Mouse (Mus musculus): ENCODE data around the gene Tpcn2. TPM values are rescaled to one million over a fixed set of nuclear protein-coding genes. Genes with fewer than 3 reads are reported as not detected.

Tpcn2 gene
- total RNA-seq, 2 experiments from 2014 or later: 2.1 to 2.4 TPM

DNA sequence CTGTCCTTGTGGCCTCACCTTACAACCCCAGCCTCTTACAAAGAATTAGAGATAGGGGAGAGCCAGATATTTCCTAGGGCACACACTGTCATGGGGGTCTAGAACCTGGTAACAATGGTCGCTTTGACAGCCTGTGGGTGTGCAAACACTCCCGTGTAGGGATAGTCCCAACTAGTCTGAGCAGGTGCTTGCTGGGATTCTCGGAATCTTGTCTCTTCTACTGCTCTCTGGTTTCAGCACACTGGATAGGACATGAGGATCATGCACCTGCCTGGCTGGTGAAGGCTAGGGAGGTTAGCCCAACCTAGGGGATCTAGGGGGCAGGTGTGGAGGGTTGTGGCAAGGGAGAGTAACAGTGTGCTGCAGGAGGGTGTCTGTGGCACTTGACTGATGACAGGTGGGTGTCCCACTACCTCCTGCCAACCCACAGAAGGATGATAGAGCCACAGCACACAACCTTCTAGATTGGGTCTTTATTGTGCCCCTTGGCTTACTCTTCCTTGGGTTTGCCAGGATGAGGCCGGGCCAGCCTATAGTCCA is 78.4 kb downstream of the Tpcn2 start:
- DNase-seq: no peak

DNA sequence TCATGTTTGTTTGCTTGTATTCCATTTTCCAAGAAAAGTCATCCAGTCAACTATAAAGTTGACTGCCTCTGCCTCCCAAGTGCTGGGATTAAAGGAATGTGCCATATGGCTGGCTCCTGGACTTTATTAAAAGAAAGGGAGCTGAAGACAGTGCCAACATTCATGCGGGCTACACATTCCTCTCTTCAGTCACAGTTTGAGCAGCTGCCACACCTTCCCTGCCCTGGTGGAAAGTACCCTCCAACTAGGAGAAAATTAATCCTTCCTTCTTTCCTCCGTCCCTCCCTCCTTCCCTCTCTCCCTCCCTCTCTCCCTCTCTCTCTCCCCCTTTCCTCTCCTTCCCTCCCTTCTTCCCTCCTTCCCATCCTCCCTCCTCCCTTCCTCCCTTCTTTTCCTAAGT is 84.1 kb downstream of the Tpcn2 start:
- no peak for DNase-seq

DNA sequence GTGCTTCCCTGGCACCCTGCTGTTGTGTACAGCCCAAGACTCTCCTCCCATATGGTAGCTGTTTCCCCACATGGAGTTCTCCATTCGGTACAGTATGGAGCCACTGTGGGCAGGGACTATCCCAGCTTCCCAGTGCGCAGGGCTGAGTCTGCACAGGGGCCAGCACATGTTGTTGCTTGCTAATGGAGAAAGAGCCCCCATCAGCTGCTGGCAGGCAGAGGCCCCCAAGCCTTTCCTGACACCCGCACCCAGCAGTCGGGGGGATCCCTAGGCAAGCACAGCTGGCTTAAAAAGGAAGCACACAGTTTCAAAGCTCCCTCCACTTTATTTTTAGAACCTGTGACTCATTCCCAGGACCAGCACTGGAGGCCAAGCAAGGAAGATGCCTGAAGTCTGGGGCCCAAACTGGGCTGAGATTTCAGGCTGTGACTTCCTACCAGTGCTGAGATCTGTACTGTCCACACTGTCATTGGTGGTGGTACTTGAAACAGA is 85.5 kb downstream of the Tpcn2 start:
- DNase-seq: peak; percentile 56

DNA sequence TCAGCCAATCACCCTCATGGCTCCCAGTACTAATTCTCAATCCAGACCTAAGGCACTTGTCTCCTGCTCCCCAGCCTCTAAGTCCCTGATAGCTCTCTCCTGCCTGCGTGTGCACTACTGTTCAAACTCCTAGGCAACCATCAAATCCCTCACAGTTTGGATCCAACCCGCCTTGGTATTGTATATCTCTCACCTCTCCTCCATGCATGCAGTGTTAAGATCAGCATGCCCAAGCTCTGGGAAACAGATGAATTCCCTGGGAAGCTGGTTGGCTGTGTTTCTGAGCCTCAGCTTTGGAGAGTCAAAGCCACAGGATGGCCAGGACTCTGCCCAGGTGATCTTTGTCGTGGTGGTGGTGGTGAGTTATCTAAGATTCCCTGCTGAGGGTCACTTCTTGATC is 86.1 kb downstream of the Tpcn2 start:
- no peak for DNase-seq

DNA sequence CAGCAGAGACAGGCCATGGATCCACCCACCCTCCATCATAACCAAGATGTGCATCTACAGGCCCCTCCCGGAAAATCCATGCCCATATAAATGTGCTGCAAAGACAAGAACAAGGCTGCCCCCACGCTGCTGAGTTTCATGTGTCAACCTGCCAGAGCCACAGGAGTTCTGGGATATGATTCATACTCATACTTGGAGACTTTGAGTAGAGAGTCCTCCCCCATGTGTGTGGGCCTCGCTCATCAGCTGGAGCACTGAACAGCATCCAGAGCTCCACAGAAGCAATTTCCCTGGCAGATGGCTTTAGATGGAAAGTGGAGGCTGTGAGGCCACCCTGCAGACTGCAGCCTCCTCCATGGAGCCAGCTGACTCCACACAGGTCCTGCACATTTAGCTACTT is 86.8 kb downstream of the Tpcn2 start:
- DNase-seq: no peak

DNA sequence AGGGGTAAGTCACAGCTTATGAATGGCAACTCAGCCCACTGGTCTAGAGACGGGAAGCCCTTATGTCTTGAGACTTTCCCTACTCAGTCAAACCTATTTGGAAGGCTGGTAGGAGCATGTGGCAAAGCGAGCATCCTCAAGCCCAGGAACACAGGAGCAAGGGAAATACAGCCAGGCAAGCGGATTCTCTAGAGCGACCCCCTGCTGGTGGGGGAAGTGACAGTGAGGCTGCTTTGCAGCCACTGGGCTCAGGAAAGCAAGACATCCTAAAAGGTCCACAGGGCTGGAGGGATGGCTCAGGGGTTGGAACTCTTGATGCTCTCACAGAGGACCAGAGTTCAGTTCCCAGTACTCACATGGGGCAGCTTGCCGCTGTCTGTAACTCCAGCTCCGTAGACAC is 87.5 kb downstream of the Tpcn2 start:
- no peak for DNase-seq

DNA sequence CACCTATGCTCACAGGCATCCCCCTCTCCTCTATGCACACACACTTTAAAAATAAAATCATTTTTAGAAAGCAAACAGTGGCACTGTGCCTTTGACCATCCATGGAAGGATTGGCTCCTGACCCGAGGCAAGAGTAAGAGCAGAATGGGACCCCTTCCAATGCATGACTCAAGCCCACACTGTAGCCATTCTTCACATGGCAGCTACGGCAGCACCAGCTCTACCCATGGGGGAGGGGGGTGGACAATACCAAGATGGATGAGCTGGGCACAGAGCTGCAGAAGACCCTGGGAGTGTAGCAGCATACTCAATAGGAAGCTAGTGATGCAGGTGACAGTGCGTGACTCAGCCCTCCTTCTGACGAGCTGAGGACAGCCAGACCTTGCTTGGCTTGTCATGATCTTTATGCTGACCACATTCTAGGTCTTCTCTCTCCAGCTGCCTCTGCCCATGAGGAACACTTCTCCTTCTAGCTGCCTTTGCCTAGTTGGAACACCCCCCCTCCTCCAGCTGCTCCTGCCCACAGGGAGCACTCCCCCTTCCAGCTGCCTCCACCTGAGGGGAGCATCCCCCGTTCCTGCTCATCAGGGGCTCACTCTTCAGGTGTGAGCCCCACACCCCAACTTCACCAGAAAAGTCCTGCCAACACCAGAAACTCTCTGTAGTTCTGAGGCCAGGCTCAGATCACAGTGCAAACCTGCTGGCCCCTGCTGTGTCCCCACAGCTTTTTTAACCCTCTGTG is 88.5 kb downstream of the Tpcn2 start:
- DNase-seq: no peak

DNA sequence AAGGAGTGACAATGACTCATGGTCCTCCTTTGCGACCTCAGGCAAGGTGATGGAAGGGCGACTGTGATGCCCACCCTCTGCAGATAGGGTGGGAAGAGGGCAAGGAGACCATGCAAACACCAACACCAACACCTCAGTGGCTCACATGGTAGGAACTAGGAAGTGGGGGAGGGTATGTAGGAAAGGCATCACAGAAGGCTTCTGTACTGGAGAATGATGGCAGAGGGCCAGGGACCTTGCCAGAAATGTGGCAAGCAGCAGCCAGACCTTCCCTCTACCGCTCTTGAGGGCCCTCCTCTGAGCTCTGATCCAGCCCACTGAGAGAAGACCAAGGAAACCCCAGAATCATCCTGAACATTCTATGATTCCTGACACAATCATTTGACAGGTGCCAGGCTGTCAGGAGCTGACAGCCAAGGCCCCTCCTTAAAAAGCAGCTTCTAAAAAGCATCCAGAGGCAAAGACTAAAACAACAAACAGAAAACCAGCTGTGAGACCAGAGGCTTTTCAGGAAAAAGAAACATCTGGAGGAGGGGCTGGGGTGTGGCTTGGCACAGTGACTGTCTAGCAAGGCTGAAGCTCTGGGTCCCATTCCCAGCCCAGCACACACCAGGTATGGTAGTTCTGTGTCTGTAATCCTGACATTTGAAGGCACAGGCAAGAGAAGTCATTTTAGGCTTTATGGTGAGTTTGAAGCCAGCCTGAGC is 89.2 kb downstream of the Tpcn2 start:
- no peak for DNase-seq

DNA sequence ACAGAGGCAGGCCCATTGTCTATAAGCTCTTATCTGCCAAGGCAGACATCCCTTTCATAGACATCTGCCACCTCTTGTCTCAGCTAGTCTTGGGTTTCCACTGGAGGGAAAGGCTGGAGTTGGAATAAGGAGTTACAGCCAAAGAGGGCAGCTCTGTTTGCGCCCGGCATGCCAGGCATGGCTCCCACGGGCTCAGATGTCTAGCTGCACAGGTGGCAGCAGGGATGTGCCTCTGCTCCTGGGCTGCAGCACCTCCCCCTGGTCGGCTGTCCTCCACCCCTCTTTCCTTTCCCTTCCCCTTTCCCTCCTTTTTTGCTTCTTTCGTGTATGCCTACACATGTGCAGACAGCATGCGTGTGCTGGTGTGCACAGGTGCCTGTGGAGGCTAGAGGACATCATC is 91.0 kb downstream of the Tpcn2 start:
- DNase-seq: peak; percentile 55

DNA sequence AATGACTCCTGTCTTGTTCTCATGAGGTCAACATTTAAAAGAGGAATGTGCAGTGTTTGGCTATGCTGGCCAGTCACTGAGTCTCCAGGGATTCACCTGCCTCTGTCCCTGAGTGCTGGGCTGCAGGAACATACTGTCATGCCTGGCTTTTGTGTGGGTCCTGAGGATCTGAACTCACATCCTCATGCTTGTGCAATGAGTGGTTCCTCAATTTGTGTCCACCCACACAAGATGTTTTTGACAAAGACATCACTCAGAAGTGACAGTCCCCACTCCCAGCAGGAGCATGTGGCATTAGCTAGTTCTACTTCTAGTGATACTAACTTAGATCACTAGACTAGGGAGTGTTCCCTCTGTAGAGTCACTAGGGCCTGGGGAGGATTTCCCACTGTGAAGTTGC is 93.3 kb downstream of the Tpcn2 start:
- no peak for DNase-seq

DNA sequence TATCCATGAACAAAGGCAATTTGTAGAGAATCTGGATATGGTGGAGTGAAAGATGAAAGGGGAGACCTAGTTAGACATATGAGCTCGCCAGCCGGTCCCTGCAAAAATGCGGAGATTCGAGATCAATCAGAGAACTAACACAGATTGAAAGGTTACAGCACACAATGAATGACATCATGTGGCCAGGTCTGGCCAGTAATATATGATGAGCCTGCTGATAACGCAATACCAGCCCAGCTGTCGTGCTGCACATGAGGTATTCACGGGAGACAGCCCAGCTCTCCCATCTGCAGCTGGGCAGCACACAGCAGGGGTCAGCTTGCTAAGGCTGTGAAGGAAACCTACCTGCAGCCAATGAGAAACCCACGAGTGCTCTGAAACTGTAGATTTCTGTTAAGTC is 94.5 kb downstream of the Tpcn2 start:
- DNase-seq: no peak

DNA sequence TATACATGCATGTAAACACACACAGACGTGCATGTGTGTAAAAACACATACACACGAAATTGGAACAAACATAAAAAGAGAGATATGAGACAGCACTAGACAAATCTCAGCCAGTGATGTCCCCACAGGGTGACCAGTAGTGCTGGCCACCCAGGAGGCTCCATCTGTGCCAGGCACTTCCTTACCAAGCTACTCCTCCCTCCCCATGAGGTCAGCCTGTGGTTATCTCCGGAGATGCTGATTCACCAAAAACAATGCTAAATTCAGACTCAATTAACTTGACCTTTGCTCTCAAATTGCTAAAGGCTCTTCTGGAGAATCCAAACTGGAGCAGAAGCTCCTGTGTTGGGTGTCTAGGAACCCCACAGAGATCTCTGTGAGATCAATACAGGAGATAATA is 96.0 kb downstream of the Tpcn2 start:
- no peak for DNase-seq

DNA sequence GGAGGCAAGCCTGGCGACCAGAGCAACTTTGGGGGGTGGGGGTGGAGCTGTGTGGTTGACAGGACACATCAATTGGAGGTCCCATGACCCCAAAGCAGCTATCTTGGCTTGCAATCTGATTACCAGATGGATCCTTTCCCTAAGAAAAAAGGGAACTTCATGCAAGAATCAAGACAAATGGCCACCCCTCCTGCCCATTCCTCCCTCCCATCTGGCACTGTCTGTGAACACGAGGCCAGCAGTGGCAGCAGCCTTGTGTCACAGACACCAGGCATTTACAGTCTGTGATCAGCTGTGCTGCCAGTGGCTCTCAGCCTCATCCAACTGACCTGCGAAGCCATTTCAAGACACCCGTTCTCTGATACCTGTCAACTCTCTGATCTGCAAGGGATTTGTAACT is 101.4 kb downstream of the Tpcn2 start:
- DNase-seq: no peak

DNA sequence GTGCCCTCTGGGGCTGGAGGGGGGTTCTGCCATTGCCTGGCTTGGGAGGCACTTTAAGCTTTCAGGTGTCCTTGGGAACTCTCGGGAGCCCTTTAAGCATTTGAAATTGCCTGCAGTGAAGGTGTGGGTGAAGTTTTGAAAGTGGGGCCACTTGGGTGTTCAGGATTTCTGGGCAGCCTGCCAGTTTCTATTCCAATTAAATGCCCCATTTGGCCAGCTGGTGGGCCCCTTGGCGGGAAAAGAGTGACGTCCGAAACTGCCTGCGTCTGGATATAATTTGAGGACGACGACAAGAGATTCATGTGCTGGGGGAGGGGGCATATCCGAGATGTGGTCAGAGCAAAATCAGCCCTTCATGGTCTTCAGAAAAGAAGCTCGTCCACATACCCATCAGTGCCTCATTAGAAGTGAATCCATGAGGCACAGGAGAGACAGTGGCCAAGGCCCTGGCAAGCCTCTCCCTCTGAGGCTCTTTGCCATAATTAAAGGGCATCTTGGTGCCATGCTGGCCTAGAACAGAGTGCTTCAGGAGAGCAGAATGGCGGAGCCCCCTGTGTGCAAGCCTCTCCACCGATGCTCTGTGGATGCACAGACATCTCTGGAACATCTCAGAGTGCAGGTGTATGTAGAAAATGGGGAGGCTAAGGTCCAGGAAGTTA is 102.3 kb downstream of the Tpcn2 start:
- no peak for DNase-seq

DNA sequence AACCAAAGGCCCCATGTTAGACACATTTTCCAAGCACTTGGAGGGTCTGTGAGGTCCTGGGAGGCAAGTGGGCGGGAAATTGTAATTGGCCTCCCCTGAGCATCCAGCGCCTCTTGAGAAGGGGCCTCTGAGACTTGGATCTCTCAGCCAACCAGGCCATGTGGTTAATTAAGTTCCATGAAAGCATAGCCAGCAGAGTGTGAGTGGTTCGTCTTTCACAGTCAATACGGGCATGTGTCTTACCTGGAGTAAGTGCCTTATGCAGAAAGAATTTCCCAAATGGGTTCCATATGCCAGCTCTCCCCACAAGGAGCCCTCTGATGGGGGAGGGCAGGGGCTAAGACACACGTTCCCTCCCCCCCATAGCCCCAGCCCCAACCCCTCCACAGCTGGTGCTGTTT is 104.1 kb downstream of the Tpcn2 start:
- no peak for DNase-seq

DNA sequence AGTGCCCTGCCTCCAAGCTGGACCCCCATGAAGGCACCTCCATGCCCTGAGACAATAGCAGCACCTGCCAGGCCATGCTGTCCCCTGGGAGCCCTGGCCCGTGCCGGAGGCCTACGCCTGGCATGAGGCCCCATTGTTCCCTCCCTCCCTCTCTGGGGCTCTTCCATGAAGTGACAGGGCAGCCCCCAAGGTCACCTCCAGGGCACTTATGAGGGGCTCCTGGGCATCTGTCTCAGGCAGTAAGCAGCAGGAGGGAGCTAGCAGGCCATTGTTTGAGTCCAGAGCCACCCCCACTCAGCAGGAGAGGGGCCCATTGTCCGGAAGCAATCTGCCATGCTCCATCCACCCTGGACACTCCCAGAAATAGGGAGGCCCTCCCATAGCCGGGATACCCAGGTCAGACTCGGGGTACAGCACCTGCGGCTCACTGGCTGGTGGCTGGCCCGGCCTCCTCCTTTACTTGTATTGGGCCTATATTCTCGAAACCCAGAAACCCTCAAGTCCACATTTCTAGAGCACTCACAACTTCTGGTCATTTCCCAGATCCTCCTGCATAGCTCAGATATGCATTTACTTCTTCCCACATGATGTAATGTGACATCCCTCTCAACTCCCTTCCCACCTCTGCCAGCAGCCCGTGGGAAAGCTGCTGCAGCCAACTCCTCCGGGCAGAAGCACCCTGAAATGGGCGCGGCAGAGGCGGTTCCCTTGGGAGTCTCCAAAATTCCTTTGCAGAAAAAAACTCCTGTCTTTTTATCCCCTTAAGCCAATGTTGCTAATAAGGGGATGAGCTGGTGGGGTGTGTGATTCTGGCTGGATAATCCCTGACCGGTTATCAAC is 106.8 kb downstream of the Tpcn2 start:
- DNase-seq: no peak

DNA sequence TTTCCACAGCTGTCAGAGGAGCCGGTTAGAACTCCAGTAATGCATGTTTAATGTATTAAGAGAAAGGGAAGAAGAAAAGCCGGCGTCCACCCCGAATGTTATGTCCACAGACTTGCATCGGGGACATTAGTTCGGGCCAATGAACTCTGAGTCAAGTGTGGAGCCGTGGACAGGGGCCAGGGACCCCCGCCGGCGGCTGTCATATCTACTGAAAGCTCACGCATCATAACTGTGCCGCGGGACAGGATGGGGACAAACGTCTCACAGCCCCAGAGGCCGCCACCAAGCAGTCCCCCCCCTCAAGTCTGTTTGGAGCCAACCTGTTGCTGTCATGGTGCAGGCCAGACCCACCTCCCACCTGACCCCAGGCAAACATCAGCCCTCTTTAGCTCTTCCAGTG is 110.2 kb downstream of the Tpcn2 start:
- DNase-seq: no peak

DNA sequence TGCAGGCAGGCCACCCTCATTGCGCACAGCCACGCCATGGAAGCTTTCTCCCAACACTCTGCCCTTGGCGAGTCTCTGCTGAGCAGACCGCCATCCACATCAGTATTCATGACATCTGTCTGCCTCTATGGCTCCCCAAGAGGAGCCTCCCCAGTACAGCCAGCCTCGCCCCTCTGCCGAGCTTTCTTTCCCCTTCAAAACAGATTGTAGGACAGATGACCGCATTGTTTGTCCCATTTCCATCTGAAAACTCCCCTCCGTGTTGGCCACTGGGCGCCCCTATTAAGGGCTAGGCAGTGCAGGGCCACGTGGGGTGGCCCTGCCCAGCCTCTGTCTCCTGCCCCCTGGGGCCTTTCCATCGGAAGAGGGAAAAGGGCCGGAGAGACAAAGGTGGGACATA is 110.7 kb downstream of the Tpcn2 start:
- no peak for DNase-seq

DNA sequence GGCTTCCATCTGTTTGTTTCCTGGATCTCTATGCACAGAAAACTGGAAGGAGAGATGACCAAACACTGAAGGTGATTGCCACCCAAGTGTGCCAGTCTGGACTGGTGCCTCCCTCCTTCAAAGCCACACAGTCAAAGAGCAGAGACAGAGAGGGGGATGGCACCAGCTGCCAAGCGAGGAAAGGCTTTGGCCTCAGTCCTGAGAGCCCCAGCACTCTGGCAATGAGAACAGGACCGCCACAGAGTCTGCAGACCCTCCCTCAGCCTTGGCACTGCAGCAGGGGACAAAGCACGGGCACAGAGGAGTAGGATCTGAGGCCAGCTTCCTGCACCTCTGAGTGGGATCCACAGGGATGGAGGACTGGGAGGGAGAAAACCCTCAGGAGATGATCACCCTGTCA is 114.1 kb downstream of the Tpcn2 start:
- DNase-seq: no peak

DNA sequence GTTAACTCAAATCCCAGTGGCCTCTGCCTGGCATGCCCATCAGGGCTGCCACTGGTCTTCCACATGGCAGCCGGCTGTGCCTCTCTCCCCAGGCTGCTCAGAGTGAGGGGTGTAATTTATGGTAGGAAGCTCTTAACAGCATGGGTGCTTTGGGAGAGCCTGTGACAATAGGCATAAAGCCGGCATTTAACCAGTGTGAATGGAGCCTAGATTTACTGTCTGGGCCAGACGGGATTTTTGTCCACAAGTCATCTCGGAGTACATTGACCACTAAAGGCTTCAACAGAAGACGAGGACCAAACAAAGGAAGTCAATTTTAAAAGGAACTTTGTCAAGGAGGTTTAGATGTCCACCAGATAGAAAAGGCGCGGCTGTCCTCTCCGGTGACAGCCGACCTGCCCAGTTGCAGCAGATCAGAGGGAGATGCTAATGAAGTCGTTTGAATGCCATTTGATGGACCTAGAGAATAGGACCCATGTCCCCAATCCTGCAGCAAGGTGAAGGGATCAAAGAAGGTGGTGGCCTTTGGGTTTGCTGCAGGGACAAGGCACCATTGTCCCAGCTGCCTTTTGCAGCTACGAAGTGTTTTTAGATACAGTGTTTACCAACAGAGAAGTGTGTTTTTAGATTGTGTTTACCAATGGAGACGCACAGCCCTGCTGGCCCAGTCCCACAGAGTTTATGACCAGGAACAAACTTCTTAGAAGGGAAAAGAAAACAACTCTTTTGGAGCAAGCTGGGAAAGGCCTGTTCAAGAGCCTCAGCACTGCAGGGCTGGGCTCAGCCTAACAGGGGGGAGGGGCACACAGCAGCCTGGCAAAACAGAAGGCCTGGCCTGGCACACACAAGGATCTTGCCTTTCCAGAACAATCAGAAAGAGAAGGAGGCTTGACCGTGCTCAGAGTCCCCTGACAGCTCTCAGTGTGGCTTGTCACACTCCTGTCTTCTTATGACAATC is 124.2 kb downstream of the Tpcn2 start:
- no peak for DNase-seq

DNA sequence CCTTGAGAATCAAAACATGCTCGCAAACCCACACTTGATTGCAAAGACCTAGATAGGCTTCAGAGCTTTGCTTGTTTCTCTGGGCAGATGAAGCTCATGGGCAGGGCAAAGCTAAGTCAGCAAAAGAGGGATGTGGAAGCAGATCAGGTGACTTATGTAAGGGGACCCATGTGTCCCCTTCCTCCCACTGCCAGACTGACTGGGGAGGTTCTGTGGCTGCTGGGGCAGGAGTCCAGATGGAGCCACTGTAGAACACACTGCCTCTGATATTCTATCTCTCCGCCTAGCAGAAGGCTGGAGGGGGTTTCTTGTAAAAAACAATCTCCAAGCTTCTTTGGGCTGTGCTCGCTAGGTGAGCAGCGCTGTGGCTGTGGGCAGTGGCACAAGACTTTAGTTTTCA is 128.1 kb downstream of the Tpcn2 start:
- no peak for DNase-seq
